Mouse (Mus musculus) midbrain, embryonic 16.5 days (tissue): ENCODE measurements around the gene Slx4ip. TPM values are rescaled to one million over a fixed set of nuclear protein-coding genes. Genes with fewer than 3 reads are reported as not detected.

Experiments
- ATAC-seq: fragments of 200-750 bp; cut with Nextera tagmentation; 2 replicates; pipeline ENCODE4 v1.8.0; 2017; ENCODE audit warnings: moderate TSS enrichment
- H3K27ac ChIP-seq: fragments of 300-500 bp; sonication (generic); 2 replicates; pipeline ENCODE4 v1.5.1; 2014; ENCODE audit warnings: mild to moderate bottlenecking, low read length, mixed read lengths
- H3K27me3 ChIP-seq: fragments of 300-500 bp; sonication (generic); 2 replicates; pipeline ENCODE4 v1.6.1; 2014; ENCODE audit warnings: low read depth, low read length, mixed read lengths; ENCODE audit not compliant: control insufficient read depth, insufficient read depth
- H3K36me3 ChIP-seq: fragments of 300-500 bp; sonication (generic); 2 replicates; pipeline ENCODE4 v1.6.1; 2014; ENCODE audit warnings: mild to moderate bottlenecking, low read length, moderate library complexity, mixed read lengths; ENCODE audit not compliant: control insufficient read depth, insufficient read depth
- H3K4me1 ChIP-seq: fragments of 300-500 bp; sonication (generic); 2 replicates; pipeline ENCODE4 v1.6.1; 2014; ENCODE audit warnings: mild to moderate bottlenecking, low read length, mixed read lengths; ENCODE audit not compliant: control insufficient read depth, insufficient read depth
- H3K4me2 ChIP-seq: fragments of 300-500 bp; sonication (generic); 2 replicates; pipeline ENCODE4 v1.6.1; 2014; ENCODE audit warnings: mild to moderate bottlenecking, low read length, mixed read lengths
- H3K4me3 ChIP-seq: fragments of 300-500 bp; sonication (generic); 2 replicates; pipeline ENCODE4 v1.5.1; 2014; ENCODE audit warnings: low read depth, mild to moderate bottlenecking, low read length, moderate library complexity, mixed read lengths
- H3K9ac ChIP-seq: fragments of 300-500 bp; sonication (generic); 2 replicates; pipeline ENCODE4 v1.6.1; 2014; ENCODE audit warnings: low read depth, low read length, mixed read lengths
- H3K9me3 ChIP-seq: fragments of 300-500 bp; sonication (generic); replicated peaks from 2 replicates; pipeline ENCODE4 v1.6.1; 2014; ENCODE audit warnings: mild to moderate bottlenecking, low read length, mixed read lengths; ENCODE audit not compliant: control insufficient read depth, poor library complexity, severe bottlenecking
- WGBS: fragments of 180-500 bp; shearing (Covaris S2); extraction: QIAGEN DNeasy Blood & Tissue Kit; methylation state at CpG from one replicate; pipeline ENCODE4 v1.1.7; 2014; 5-methylcytosine and 5-hydroxymethylcytosine counted together
- polyA plus RNA-seq: library from polyadenylated mRNA; unstranded; fragments of >200 nt; fragmentation: Nextera tagmentation; extraction: Ambion mirVana; gene quantifications from 2 replicates; pipeline ENCODE4 v1.2.1, GENCODE M21; 2015

Slx4ip gene
- polyA plus RNA-seq, 1 experiment from 2014 or later = 13.2 TPM

DNA sequence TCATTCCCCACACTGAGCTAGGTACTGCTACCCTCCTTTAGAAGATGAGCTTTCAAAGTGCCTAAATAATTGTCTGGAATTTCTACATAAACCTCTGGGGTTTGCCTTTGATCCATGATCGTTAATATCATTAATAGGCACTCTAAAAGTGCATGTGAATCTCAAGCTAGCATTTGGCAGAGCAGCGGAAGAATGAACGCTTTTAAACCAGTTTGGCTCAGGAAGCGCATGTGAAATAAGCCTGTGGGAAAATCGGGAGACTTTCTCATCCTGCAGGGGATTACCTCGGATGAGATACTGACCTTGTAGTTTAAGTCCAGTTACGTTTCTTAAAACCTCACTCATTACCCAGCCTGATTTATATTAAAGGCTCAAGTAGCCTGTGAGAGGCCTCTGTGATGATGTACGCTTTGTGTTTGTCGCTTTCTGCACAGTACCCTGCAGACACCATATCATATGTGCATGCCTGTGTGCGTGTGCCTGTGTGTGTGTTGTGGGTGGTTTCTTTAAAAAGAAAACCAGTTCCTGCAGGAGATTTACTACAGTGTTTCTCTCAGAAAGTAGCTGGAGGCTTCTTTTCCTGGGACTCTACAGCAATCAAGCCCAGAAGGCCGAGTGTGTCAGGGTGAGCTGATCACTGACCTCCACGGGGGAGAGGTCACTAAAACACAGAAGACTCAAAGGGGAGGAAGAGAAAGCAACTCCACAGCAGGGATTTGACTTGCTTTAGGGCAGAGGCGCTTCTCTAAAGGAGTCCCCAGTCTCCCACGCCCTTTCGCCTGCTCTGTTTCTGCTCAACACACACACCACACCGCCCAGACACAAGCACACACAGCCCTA lies 182.7 kb downstream of the Slx4ip start:
- Histone ChIP-seq H3K9ac (0 out of 2 replicates have a peak overlapping the region, but pooled peaks have one; percentile 28), H3K4me2 (no peak overlapping the region), H3K4me1 (peaks cover 7% of the 10 kb centered on the region), H3K4me3 (no peak overlapping the region), H3K27ac (no peak overlapping the region), H3K9me3 (no peaks in the 10 kb centered on the region), H3K27me3 (no peaks in the 10 kb centered on the region), H3K36me3 (no peaks in the 10 kb centered on the region)
- WGBS = 19% methylated on average over 16 of the region's 16 CpGs
- peak; percentile 30 for ATAC-seq

DNA sequence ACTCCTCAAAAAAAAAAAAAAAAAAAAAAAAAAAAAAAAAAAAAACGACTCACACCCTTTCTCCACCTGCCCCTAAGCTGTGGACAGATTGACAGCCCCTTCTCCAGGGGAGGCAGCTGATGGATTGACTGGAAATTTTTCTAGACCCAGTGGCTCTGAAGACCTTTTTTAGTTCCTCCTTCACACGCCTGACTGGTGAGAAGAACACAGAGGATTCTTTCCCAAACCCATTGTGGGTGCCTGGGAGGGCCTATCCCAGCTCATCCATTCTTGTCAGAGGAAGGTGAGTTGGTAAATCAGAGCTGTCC lies 183.2 kb downstream of the Slx4ip start:
- Histone ChIP-seq H3K36me3 (no peaks in the 10 kb centered on the region), H3K27me3 (no peaks in the 10 kb centered on the region), H3K4me2 (no peak overlapping the region), H3K9me3 (no peaks in the 10 kb centered on the region), H3K9ac (no peak overlapping the region), H3K4me1 (peaks cover 7% of the 10 kb centered on the region), H3K4me3 (no peak overlapping the region), H3K27ac (no peak overlapping the region)
- 13% methylated on average over 2 of the region's 2 CpGs for WGBS
- no peak for ATAC-seq

DNA sequence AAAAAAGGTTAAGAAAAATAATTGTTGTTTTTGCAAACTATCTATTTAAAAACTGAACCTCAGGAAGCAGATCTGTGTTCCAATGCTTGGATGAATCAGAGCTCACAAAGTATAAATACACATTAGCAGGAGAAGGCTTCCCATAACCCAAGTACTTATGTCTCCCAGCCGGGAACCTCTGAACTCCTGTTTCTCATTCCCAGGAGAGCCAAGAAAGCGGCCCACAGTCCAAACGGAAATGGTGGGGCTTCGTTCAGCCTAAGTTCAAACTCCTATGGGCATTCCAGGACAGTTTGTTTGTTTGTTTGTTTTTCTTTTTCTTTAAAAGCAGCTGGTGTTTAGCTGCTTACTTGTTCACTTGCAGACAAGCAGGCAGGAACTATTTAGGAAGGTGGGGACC lies 187.8 kb downstream of the Slx4ip start:
- Histone ChIP-seq H3K4me2 (no peak overlapping the region), H3K27me3 (no peaks in the 10 kb centered on the region), H3K27ac (no peak overlapping the region), H3K36me3 (peaks cover 1% of the 10 kb centered on the region; the same call in 1 of the 2 replicates), H3K4me1 (peaks cover 8% of the 10 kb centered on the region), H3K9ac (no peak overlapping the region), H3K4me3 (no peak overlapping the region), H3K9me3 (no peaks in the 10 kb centered on the region)
- ATAC-seq = no peak
- WGBS = 73% methylated on average over 4 of the region's 4 CpGs

DNA sequence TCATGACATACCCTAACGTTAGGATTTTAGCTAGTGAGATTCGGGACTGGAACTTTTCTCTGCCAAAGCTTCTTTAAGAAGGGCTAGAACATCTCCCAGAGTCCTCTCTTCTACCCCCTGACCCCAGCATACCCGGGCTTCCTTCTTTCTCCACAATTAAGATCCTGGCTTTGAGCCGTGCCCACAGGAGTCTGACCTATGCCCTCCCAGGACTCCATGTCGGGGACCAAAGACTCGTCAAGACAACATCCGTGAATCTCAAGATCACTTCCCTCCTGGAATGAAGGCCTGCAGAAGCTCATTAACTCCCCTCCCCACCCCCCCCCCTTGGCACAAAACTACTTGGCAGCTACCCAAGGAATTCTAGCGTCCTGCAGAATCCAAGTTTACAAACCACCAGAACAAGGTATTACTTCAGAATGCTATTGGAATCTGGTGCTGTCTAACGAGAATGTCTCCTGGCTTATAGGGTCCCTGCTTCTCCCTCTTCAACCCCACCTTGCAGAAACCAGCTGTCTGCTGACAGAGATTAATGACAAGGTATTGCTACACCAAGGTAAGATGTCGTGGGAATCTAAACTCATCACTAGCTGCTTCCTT lies 188.8 kb downstream of the Slx4ip start:
- Histone ChIP-seq H3K27me3 (no peaks in the 10 kb centered on the region), H3K4me3 (no peak overlapping the region), H3K9me3 (no peaks in the 10 kb centered on the region), H3K4me2 (no peak overlapping the region), H3K9ac (no peak overlapping the region), H3K27ac (no peak overlapping the region), H3K4me1 (0 out of 2 replicates have a peak, but pooled peaks cover 5% of the 10 kb centered on the region), H3K36me3 (peaks cover 3% of the 10 kb centered on the region; the same call in 1 of the 2 replicates)
- ATAC-seq = no peak
- WGBS = 27% methylated on average over 10 of the region's 10 CpGs

DNA sequence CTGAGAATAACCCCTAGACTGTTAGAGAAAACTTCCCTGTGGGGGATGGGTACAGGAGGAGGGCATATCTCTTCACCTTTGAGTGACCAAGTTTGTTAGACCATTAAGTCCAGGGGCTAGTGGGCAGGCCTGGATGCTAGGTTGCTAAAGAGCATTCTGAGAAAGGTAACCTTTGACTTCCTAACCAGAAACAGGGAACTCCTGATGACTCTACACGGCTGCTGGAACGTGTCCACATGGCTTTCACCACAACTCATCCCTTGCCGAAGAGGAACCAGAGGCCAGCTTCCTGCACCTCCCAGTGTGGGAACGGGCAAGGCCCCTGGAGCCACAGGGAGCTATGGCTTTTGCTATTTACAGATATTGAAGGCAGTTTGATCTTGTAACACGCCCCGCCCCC lies 189.4 kb downstream of the Slx4ip start:
- no peaks in the 10 kb centered on the region for H3K9me3 ChIP-seq
- no peak overlapping the region for H3K4me3 ChIP-seq
- H3K36me3 ChIP-seq = peaks cover 3% of the 10 kb centered on the region; the same call in 1 of the 2 replicates
- ATAC-seq = no peak
- 0 out of 2 replicates have a peak, but pooled peaks cover 5% of the 10 kb centered on the region for H3K4me1 ChIP-seq
- H3K27ac ChIP-seq = no peak overlapping the region
- no peaks in the 10 kb centered on the region for H3K27me3 ChIP-seq
- H3K4me2 ChIP-seq = no peak overlapping the region
- WGBS = 87% methylated on average over 6 of the region's 6 CpGs
- H3K9ac ChIP-seq = no peak overlapping the region

DNA sequence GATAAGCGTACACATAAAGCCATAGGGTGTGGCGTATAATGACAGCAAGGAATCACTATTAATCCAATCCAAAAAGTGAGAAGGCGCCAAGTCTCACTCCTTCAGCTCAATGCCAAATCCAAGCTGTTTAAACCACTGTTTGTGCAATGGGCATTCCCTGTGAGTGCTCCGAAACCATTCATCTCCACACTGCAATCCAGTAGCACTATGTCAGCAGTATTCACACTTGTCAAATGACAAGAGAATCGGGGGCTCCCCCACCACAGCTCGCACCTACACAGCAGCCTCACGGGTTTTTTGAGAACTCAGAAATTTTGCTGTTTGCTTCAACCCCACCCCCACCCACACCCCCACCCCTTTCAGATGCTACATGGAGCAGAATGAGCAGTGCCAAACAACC lies 190.0 kb downstream of the Slx4ip start:
- Histone ChIP-seq H3K27ac (no peak overlapping the region), H3K9me3 (no peaks in the 10 kb centered on the region), H3K36me3 (peaks cover 3% of the 10 kb centered on the region; the same call in 1 of the 2 replicates), H3K27me3 (no peaks in the 10 kb centered on the region), H3K4me3 (no peak overlapping the region), H3K9ac (no peak overlapping the region), H3K4me1 (0 out of 2 replicates have a peak, but pooled peaks cover 5% of the 10 kb centered on the region), H3K4me2 (no peak overlapping the region)
- WGBS = 80% methylated on average over 7 of the region's 7 CpGs
- ATAC-seq = peak; percentile 29; the same call in 1 of the 2 replicates

DNA sequence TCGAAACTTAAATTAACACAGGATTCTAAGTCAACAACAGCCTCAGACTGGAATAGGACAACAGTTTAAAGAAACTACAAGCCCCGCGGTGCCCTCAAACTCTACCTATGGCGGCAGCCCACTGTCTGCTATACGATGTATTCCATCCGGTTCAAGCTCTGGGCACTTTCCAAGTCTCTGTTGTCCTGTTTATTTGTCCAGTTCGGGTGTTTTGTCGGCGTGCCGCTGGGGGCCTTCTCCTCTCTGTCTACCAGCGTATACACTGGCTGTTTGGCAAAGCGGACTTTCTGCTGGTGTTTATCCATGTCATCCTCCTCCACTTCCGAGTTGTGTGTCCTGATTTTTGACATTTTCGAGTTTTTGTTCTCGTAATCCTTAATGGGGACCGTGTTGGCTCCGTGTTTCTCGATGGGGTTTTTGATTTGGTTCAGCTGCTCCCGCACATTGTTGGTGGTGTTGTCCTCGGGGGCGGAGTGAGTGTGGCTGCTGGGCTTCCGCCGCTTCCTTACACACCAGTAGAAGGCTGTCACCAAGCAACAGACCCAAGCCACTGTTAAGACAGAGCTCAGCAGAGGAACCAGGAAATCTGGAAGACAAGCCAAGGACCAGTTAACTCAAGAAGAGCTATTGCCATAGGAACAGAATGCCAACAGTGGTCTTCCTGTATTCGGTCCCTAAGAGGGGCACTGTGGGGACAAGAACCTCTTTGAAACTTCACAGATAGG lies 192.0 kb downstream of the Slx4ip start:
- Histone ChIP-seq H3K36me3 (peaks cover 3% of the 10 kb centered on the region; the same call in 1 of the 2 replicates), H3K4me1 (0 out of 2 replicates have a peak, but pooled peaks cover 5% of the 10 kb centered on the region), H3K27ac (no peak overlapping the region), H3K9ac (no peak overlapping the region), H3K4me2 (no peak overlapping the region), H3K27me3 (no peaks in the 10 kb centered on the region), H3K9me3 (no peaks in the 10 kb centered on the region), H3K4me3 (no peak overlapping the region)
- no peak for ATAC-seq
- WGBS = 84% methylated on average over 24 of the region's 24 CpGs

DNA sequence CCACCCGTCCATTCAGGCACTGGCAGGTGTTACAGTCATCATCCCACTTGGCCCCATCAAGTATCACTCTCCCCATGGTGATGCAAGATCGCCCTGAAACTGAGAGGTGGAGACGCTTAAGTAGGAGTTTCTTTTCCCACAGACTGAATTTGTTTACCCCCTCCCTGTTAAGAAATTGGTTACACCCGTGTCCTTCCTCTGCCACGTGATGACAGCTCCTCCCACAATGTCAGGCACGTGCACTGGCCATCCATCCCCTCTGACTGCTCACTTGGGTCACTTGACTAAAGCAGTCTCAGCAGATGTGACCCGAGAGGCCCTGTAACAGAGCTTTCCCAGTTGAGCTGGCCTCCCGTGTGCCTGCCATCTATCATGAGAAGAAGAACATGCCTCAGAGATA lies 194.2 kb downstream of the Slx4ip start:
- Histone ChIP-seq H3K4me1 (no peaks in the 10 kb centered on the region), H3K4me3 (no peak overlapping the region), H3K9ac (no peak overlapping the region), H3K27ac (no peak overlapping the region), H3K36me3 (peaks cover 3% of the 10 kb centered on the region; the same call in 1 of the 2 replicates), H3K27me3 (no peaks in the 10 kb centered on the region), H3K9me3 (no peaks in the 10 kb centered on the region), H3K4me2 (no peak overlapping the region)
- WGBS = 80% methylated on average over 8 of the region's 8 CpGs
- ATAC-seq = no peak
